Mouse (Mus musculus) hindbrain, embryonic 11.5 days (tissue): ENCODE results near the gene Il31ra. TPM values are rescaled to one million over a fixed set of nuclear protein-coding genes. Genes with fewer than 3 reads are reported as not detected.

Experiments used
- ATAC-seq: fragments of 200-750 bp; cut with Nextera tagmentation; 2 replicates; pipeline ENCODE4 v1.8.0; 2017; ENCODE audit warnings: mild to moderate bottlenecking, moderate TSS enrichment, moderate library complexity; ENCODE audit not compliant: low FRiP score
- DNase-seq: peaks from one replicate; pipeline ENCODE4 v3.0.0-alpha.2; 2015; ENCODE audit warnings: low spot score
- H3K27ac ChIP-seq: fragments of 300-500 bp; sonication (generic); 2 replicates; pipeline ENCODE4 v1.5.1; 2014; ENCODE audit warnings: mild to moderate bottlenecking, low read depth, low read length
- H3K27me3 ChIP-seq: fragments of 300-500 bp; sonication (generic); 2 replicates; pipeline ENCODE4 v1.6.1; 2014; ENCODE audit warnings: mild to moderate bottlenecking, low read length, moderate library complexity, mixed read lengths; ENCODE audit not compliant: control insufficient read depth, insufficient read depth
- H3K36me3 ChIP-seq: fragments of 300-500 bp; sonication (generic); 2 replicates; pipeline ENCODE4 v1.6.1; 2014; ENCODE audit warnings: mild to moderate bottlenecking, low read length, moderate library complexity, mixed read lengths; ENCODE audit not compliant: control insufficient read depth, insufficient read depth
- H3K4me1 ChIP-seq: fragments of 300-500 bp; sonication (generic); replicated peaks from 2 replicates; pipeline ENCODE4 v1.6.1; 2014; ENCODE audit warnings: low read length, mixed read lengths; ENCODE audit not compliant: control insufficient read depth, insufficient read depth
- H3K4me2 ChIP-seq: fragments of 300-500 bp; sonication (generic); replicated peaks from 2 replicates; pipeline ENCODE4 v1.6.1; 2014; ENCODE audit warnings: mild to moderate bottlenecking, low read depth, low read length
- H3K4me3 ChIP-seq: fragments of 300-500 bp; sonication (generic); 2 replicates; pipeline ENCODE4 v1.5.1; 2014; ENCODE audit warnings: low read depth, low read length
- H3K9ac ChIP-seq: fragments of 300-500 bp; sonication (generic); 2 replicates; pipeline ENCODE4 v1.6.1; 2014; ENCODE audit warnings: low read depth, low read length
- H3K9me3 ChIP-seq: fragments of 300-500 bp; sonication (generic); 2 replicates; pipeline ENCODE4 v1.6.1; 2016; ENCODE audit warnings: low read length; ENCODE audit not compliant: control insufficient read depth
- WGBS: fragments of 180-500 bp; shearing (Covaris S2); extraction: QIAGEN DNeasy Blood & Tissue Kit; methylation state at CpG from one replicate; pipeline ENCODE4 v1.1.7; 2014; 5-methylcytosine and 5-hydroxymethylcytosine counted together
- polyA plus RNA-seq: library from polyadenylated mRNA; unstranded; fragments of >200 nt; fragmentation: Nextera tagmentation; extraction: Ambion mirVana; gene quantifications from 2 replicates; pipeline ENCODE4 v1.2.1, GENCODE M21; 2014

Il31ra gene
- polyA plus RNA-seq, 1 experiment from 2014 or later: not detected

- no peak overlapping the region for H3K4me2 ChIP-seq
- WGBS: 91% methylated on average over 14 of the region's 14 CpGs
- no peak for ATAC-seq
Observed at GRCm38 (mm10) chr13:112491636-112492284, 102.4 kb downstream of the Il31ra start.

GRCm38 (mm10) chr13:112490036-112490435, 104.1 kb downstream of the Il31ra start:
- Histone ChIP-seq H3K9me3 (no peaks in the 10 kb centered on the region), H3K9ac (no peak overlapping the region), H3K4me1 (no peaks in the 10 kb centered on the region), H3K27me3 (no peaks in the 10 kb centered on the region), H3K27ac (no peak overlapping the region), H3K4me3 (no peak overlapping the region), H3K4me2 (no peak overlapping the region), H3K36me3 (no peaks in the 10 kb centered on the region)
- WGBS: 98% methylated on average over 3 of the region's 3 CpGs
- ATAC-seq (no peak), DNase-seq (no peak)

More at GRCm38 (mm10) chr13:112491636-112492284, 102.4 kb downstream of the Il31ra start:
- no peak overlapping the region for H3K4me3 ChIP-seq
- DNase-seq: no peak
- H3K4me1 ChIP-seq: no peaks in the 10 kb centered on the region
- no peaks in the 10 kb centered on the region for H3K27me3 ChIP-seq
- no peak overlapping the region for H3K27ac ChIP-seq
- no peaks in the 10 kb centered on the region for H3K36me3 ChIP-seq
- no peak overlapping the region for H3K9ac ChIP-seq
- H3K9me3 ChIP-seq: no peaks in the 10 kb centered on the region

GRCm38 (mm10) chr13:112486676-112487075, 107.5 kb downstream of the Il31ra start:
- no peaks in the 10 kb centered on the region for H3K9me3 ChIP-seq
- no peak overlapping the region for H3K9ac ChIP-seq
- DNase-seq (no peak), ATAC-seq (no peak)
- no peaks in the 10 kb centered on the region for H3K27me3 ChIP-seq
- H3K27ac ChIP-seq: no peak overlapping the region
- 0 out of 2 replicates have a peak, but pooled peaks cover 3% of the 10 kb centered on the region for H3K36me3 ChIP-seq
- WGBS: 93% methylated on average over 5 of the region's 5 CpGs
- no peaks in the 10 kb centered on the region for H3K4me1 ChIP-seq
- H3K4me2 ChIP-seq: no peak overlapping the region
- H3K4me3 ChIP-seq: no peak overlapping the region

GRCm38 (mm10) chr13:112486236-112486635, 107.9 kb downstream of the Il31ra start:
- ATAC-seq (no peak), DNase-seq (no peak)
- Histone ChIP-seq H3K27me3 (no peaks in the 10 kb centered on the region), H3K4me3 (no peak overlapping the region), H3K4me1 (no peaks in the 10 kb centered on the region), H3K27ac (no peak overlapping the region), H3K4me2 (no peak overlapping the region), H3K9ac (no peak overlapping the region), H3K36me3 (0 out of 2 replicates have a peak, but pooled peaks cover 6% of the 10 kb centered on the region), H3K9me3 (no peaks in the 10 kb centered on the region)
- WGBS: 99% methylated on average over 5 of the region's 5 CpGs

- H3K9ac ChIP-seq: no peak overlapping the region
- no peak for ATAC-seq
- H3K36me3 ChIP-seq: 0 out of 2 replicates have a peak, but pooled peaks cover 6% of the 10 kb centered on the region
- no peaks in the 10 kb centered on the region for H3K4me1 ChIP-seq
- no peaks in the 10 kb centered on the region for H3K9me3 ChIP-seq
- DNase-seq: no peak
- no peak overlapping the region for H3K4me2 ChIP-seq
- 90% methylated on average over 7 of the region's 7 CpGs for WGBS
- no peaks in the 10 kb centered on the region for H3K27me3 ChIP-seq
- H3K27ac ChIP-seq: no peak overlapping the region
- H3K4me3 ChIP-seq: no peak overlapping the region
Observed at GRCm38 (mm10) chr13:112483015-112483414, 111.1 kb downstream of the Il31ra start.

GRCm38 (mm10) chr13:112482525-112482924, 111.6 kb downstream of the Il31ra start:
- Histone ChIP-seq H3K9ac (no peak overlapping the region), H3K27me3 (no peaks in the 10 kb centered on the region), H3K9me3 (no peaks in the 10 kb centered on the region), H3K4me2 (no peak overlapping the region), H3K4me3 (no peak overlapping the region), H3K27ac (no peak overlapping the region), H3K36me3 (0 out of 2 replicates have a peak, but pooled peaks cover 6% of the 10 kb centered on the region), H3K4me1 (no peaks in the 10 kb centered on the region)
- WGBS: 95% methylated on average over 5 of the region's 5 CpGs
- no peak for DNase-seq
- no peak for ATAC-seq

GRCm38 (mm10) chr13:112479926-112480325, 114.2 kb downstream of the Il31ra start:
- 0 out of 2 replicates have a peak, but pooled peaks cover 6% of the 10 kb centered on the region for H3K36me3 ChIP-seq

GRCm38 (mm10) chr13:112479032-112479431, 115.1 kb downstream of the Il31ra start:
- H3K9ac ChIP-seq: no peak overlapping the region
- no peaks in the 10 kb centered on the region for H3K27me3 ChIP-seq
- no peak overlapping the region for H3K27ac ChIP-seq
- no peaks in the 10 kb centered on the region for H3K4me1 ChIP-seq
- no peak overlapping the region for H3K4me2 ChIP-seq
- WGBS: 91% methylated on average over 7 of the region's 7 CpGs
- H3K4me3 ChIP-seq: no peak overlapping the region
- H3K36me3 ChIP-seq: 0 out of 2 replicates have a peak, but pooled peaks cover 6% of the 10 kb centered on the region
- ATAC-seq: no peak
- no peak for DNase-seq
- no peaks in the 10 kb centered on the region for H3K9me3 ChIP-seq

More at GRCm38 (mm10) chr13:112479926-112480325, 114.2 kb downstream of the Il31ra start:
- Histone ChIP-seq H3K27me3 (no peaks in the 10 kb centered on the region), H3K4me2 (no peak overlapping the region), H3K9me3 (no peaks in the 10 kb centered on the region), H3K4me1 (no peaks in the 10 kb centered on the region), H3K27ac (no peak overlapping the region), H3K4me3 (no peak overlapping the region), H3K9ac (no peak overlapping the region)
- 94% methylated on average over 15 of the region's 15 CpGs for WGBS
- ATAC-seq: no peak
- DNase-seq: no peak
